Mouse (Mus musculus): ENCODE results near the gene Shroom2. TPM values are rescaled to one million over a fixed set of nuclear protein-coding genes. Genes with fewer than 3 reads are reported as not detected.

Gene Shroom2
- polyA plus RNA-seq, 2 experiments: 7.0 to 8.7 TPM

GRCm38 (mm10) chrX:152762437-152762836 lies 6.8 kb downstream of the Shroom2 start:
- WGBS: 37% methylated on average over 2 of the region's 2 CpGs
- Histone ChIP-seq H3K4me1 (ENCODE audit: control insufficient read depth, insufficient read depth, low read length) (no peaks in the 10 kb centered on the region), H3K27ac (replicated peaks; ENCODE audit: low read depth, low read length) (peak overlapping the region; percentile 55; the same call in 1 of the 2 replicates), H3K9ac (ENCODE audit: low read depth, low read length, severe bottlenecking) (no peak overlapping the region), H3K27me3 (ENCODE audit: control insufficient read depth, insufficient read depth, low read length) (no peaks in the 10 kb centered on the region), H3K4me2 (replicated peaks; ENCODE audit: low read depth, low read length, severe bottlenecking) (no peak overlapping the region), H3K9me3 (ENCODE audit: control insufficient read depth, low read length) (no peaks in the 10 kb centered on the region), H3K4me3 (replicated peaks; ENCODE audit: low read length) (no peak overlapping the region), H3K36me3 (ENCODE audit: control insufficient read depth, insufficient read depth, low read length) (no peaks in the 10 kb centered on the region)
- no peak for DNase-seq (ENCODE audit: low spot score)
- TF ChIP-seq POLR2A (IDR thresholded peaks at IDR 0.05; ENCODE audit: borderline replicate concordance, extremely low read depth, insufficient read depth, insufficient read length): no peak
- no peak for ATAC-seq (ENCODE audit: low FRiP score, low read depth)

GRCm38 (mm10) chrX:152756293-152756692 lies 13.0 kb downstream of the Shroom2 start:
- TF ChIP-seq POLR2A (IDR thresholded peaks at IDR 0.05; ENCODE audit: borderline replicate concordance, extremely low read depth, insufficient read depth, insufficient read length): no peak
- ATAC-seq (ENCODE audit: low FRiP score, low read depth): no peak

GRCm38 (mm10) chrX:152755819-152756218 lies 13.4 kb downstream of the Shroom2 start:
- no peak overlapping the region for H3K27ac ChIP-seq (replicated peaks; ENCODE audit: low read depth, low read length)
- H3K9me3 ChIP-seq (ENCODE audit: control insufficient read depth, low read length): no peaks in the 10 kb centered on the region
- WGBS: 83% methylated on average over 1 of the region's 1 CpGs
- no peaks in the 10 kb centered on the region for H3K36me3 ChIP-seq (ENCODE audit: control insufficient read depth, insufficient read depth, low read length)
- H3K27me3 ChIP-seq (ENCODE audit: control insufficient read depth, insufficient read depth, low read length): no peaks in the 10 kb centered on the region
- no peak overlapping the region for H3K4me2 ChIP-seq (replicated peaks; ENCODE audit: low read depth, low read length, severe bottlenecking)
- TF ChIP-seq POLR2A (IDR thresholded peaks at IDR 0.05; ENCODE audit: borderline replicate concordance, extremely low read depth, insufficient read depth, insufficient read length): no peak
- no peaks in the 10 kb centered on the region for H3K4me1 ChIP-seq (ENCODE audit: control insufficient read depth, insufficient read depth, low read length)
- H3K4me3 ChIP-seq (replicated peaks; ENCODE audit: low read length): no peak overlapping the region
- DNase-seq (ENCODE audit: low spot score): no peak
- no peak for ATAC-seq (ENCODE audit: low FRiP score, low read depth)
- no peak overlapping the region for H3K9ac ChIP-seq (ENCODE audit: low read depth, low read length, severe bottlenecking)

More at GRCm38 (mm10) chrX:152756293-152756692, 13.0 kb downstream of the Shroom2 start:
- Histone ChIP-seq H3K4me2 (replicated peaks; ENCODE audit: low read depth, low read length, severe bottlenecking) (no peak overlapping the region), H3K36me3 (ENCODE audit: control insufficient read depth, insufficient read depth, low read length) (no peaks in the 10 kb centered on the region), H3K9me3 (ENCODE audit: control insufficient read depth, low read length) (no peaks in the 10 kb centered on the region), H3K9ac (ENCODE audit: low read depth, low read length, severe bottlenecking) (no peak overlapping the region), H3K4me1 (ENCODE audit: control insufficient read depth, insufficient read depth, low read length) (no peaks in the 10 kb centered on the region), H3K4me3 (replicated peaks; ENCODE audit: low read length) (no peak overlapping the region), H3K27ac (replicated peaks; ENCODE audit: low read depth, low read length) (no peak overlapping the region), H3K27me3 (ENCODE audit: control insufficient read depth, insufficient read depth, low read length) (no peaks in the 10 kb centered on the region)
- WGBS: 92% methylated on average over 5 of the region's 5 CpGs
- DNase-seq (ENCODE audit: low spot score): no peak

GRCm38 (mm10) chrX:152745925-152746324 lies 23.3 kb downstream of the Shroom2 start:
- TF ChIP-seq POLR2A (IDR thresholded peaks at IDR 0.05; ENCODE audit: borderline replicate concordance, extremely low read depth, insufficient read depth, insufficient read length): no peak

GRCm38 (mm10) chrX:152743642-152744041 lies 25.6 kb downstream of the Shroom2 start:
- Histone ChIP-seq H3K27me3 (ENCODE audit: control insufficient read depth, insufficient read depth, low read length) (no peaks in the 10 kb centered on the region), H3K9ac (ENCODE audit: low read depth, low read length, severe bottlenecking) (no peak overlapping the region), H3K27ac (replicated peaks; ENCODE audit: low read depth, low read length) (no peak overlapping the region), H3K4me1 (ENCODE audit: control insufficient read depth, insufficient read depth, low read length) (no peaks in the 10 kb centered on the region), H3K9me3 (ENCODE audit: control insufficient read depth, low read length) (no peaks in the 10 kb centered on the region), H3K36me3 (ENCODE audit: control insufficient read depth, insufficient read depth, low read length) (no peaks in the 10 kb centered on the region), H3K4me2 (replicated peaks; ENCODE audit: low read depth, low read length, severe bottlenecking) (no peak overlapping the region), H3K4me3 (replicated peaks; ENCODE audit: low read length) (no peak overlapping the region)
- ATAC-seq (ENCODE audit: low FRiP score, low read depth) (no peak), DNase-seq (ENCODE audit: low spot score) (no peak)
- no peak for TF ChIP-seq POLR2A (IDR thresholded peaks at IDR 0.05; ENCODE audit: borderline replicate concordance, extremely low read depth, insufficient read depth, insufficient read length)

More at GRCm38 (mm10) chrX:152745925-152746324, 23.3 kb downstream of the Shroom2 start:
- DNase-seq (ENCODE audit: low spot score) (no peak), ATAC-seq (ENCODE audit: low FRiP score, low read depth) (no peak)
- Histone ChIP-seq H3K27ac (replicated peaks; ENCODE audit: low read depth, low read length) (no peak overlapping the region), H3K4me1 (ENCODE audit: control insufficient read depth, insufficient read depth, low read length) (no peaks in the 10 kb centered on the region), H3K9me3 (ENCODE audit: control insufficient read depth, low read length) (no peaks in the 10 kb centered on the region), H3K27me3 (ENCODE audit: control insufficient read depth, insufficient read depth, low read length) (no peaks in the 10 kb centered on the region), H3K36me3 (ENCODE audit: control insufficient read depth, insufficient read depth, low read length) (no peaks in the 10 kb centered on the region), H3K4me3 (replicated peaks; ENCODE audit: low read length) (no peak overlapping the region), H3K4me2 (replicated peaks; ENCODE audit: low read depth, low read length, severe bottlenecking) (no peak overlapping the region), H3K9ac (ENCODE audit: low read depth, low read length, severe bottlenecking) (no peak overlapping the region)
- WGBS: 74% methylated on average over 2 of the region's 2 CpGs

All from limb, embryonic 14.5 days (tissue).